Mouse (Mus musculus) A20 (cell line): ENCODE data around the gene Pycr2.

ENCODE experiments used
- DNase-seq: peaks from one replicate; pipeline ENCODE4 v3.0.0-alpha.2; 2011; ENCODE audit warnings: low read depth, low spot score

Gene Pycr2

GRCm38 (mm10) chr1:180940776-180941460 is 36.8 kb downstream of the Pycr2 start:
- no peak for DNase-seq

GRCm38 (mm10) chr1:180941726-180942125 is 37.6 kb downstream of the Pycr2 start:
- no peak for DNase-seq

- peak; percentile 88 for DNase-seq
Observed at GRCm38 (mm10) chr1:180942166-180943031, 38.3 kb downstream of the Pycr2 start, which contains the start of gene Tmem63a. Gene Tmem63a, plus strand, starts transcription at chr1:180942344.

- no peak for DNase-seq
Observed at GRCm38 (mm10) chr1:180943032-180943644, 39.0 kb downstream of the Pycr2 start.

GRCm38 (mm10) chr1:180943896-180944295 is 39.8 kb downstream of the Pycr2 start:
- peak; percentile 39 for DNase-seq

GRCm38 (mm10) chr1:180944553-180944952 is 40.5 kb downstream of the Pycr2 start:
- no peak for DNase-seq

- DNase-seq, result peak; percentile 4
Observed at GRCm38 (mm10) chr1:180945001-180945980, 41.2 kb downstream of the Pycr2 start.

GRCm38 (mm10) chr1:180946448-180946847 is 42.4 kb downstream of the Pycr2 start:
- no peak for DNase-seq

GRCm38 (mm10) chr1:180952085-180952746 is 48.1 kb downstream of the Pycr2 start:
- no peak for DNase-seq

GRCm38 (mm10) chr1:180952808-180953207 is 48.7 kb downstream of the Pycr2 start:
- no peak for DNase-seq

GRCm38 (mm10) chr1:180956401-180956800 is 52.3 kb downstream of the Pycr2 start:
- DNase-seq, result no peak

- no peak for DNase-seq
Observed at GRCm38 (mm10) chr1:180956973-180957381, 52.9 kb downstream of the Pycr2 start.
